Mouse (Mus musculus): ENCODE results near the gene Lrrc18. TPM values are rescaled to one million over a fixed set of nuclear protein-coding genes. Genes with fewer than 3 reads are reported as not detected.

Gene Lrrc18
- not detected for total RNA-seq (2023)

DNA sequence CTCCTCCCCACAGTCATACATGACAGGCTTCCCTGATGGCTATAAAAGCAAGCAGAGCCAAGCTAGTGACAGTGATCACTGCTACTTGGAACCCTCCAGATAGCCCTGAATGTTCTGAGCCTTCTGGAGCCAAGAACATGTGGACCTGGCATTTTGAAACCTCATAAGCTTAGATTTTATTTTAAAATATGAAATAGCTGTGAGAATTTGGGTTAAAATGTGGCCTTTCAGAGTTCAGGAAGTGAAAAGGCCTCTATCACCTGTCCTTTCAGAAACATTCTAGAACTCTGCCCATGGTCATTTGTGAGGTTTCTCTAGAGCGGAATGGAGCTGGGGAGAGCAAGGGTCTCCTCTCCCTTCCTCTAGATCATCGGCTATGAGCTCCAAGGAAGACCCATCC, at the start of gene Lrrc18:
Gene Lrrc18, plus strand, starts transcription at position 301 of the 400 bp plus-strand sequence.

Other genes with a start within 250 kb of the Lrrc18 start
- not detected for gene Tmem273, start 205.4 kb upstream of the Lrrc18 start, total RNA-seq (2023)
- not detected for gene Fam170b, start 157.4 kb upstream of the Lrrc18 start, total RNA-seq (2023)
- under 1 TPM in 1 of 2 experiments, not detected in 1; 0.32 TPM for gene Vstm4, start 134.6 kb upstream of the Lrrc18 start, total RNA-seq (2023)
- 100 to 1,000 TPM; 570 to 626 TPM for gene Wdfy4, start 194.1 kb downstream of the Lrrc18 start, total RNA-seq (2023)
- not detected for gene Arhgap22, start 222.6 kb downstream of the Lrrc18 start, total RNA-seq (2023)